Mouse (Mus musculus): Measurements from ENCODE around the gene Hyal1.

DNA sequence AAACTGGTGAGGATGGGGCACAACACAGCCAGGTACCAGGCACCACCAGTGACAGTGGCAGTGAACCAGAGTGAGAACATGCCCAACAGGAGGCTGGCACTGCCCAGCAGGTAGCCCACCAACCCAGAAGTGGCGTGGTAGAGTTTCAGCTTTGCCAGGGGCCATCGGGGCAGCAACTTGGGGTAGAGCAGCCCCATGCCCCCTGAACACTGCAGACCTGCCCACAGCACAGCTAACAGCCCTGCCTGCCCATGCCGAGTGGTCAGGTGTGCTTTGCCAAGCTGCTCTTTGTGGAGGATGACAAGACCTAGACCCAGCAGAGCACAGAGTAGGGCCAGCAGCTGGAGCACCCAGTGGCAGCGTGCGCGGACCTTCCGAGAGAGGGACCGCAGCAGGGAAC lies 36.8 kb upstream of the Hyal1 start:
- no peak for TF ChIP-seq CTCF (IDR thresholded peaks at IDR 0.05; ENCODE audit: low read depth, low read length)
- no peak for TF ChIP-seq POLR2A (IDR thresholded peaks at IDR 0.05; ENCODE audit: extremely low read depth, insufficient read depth, low read length)

Measured in liver, adult 2 months (tissue).